Mouse (Mus musculus) megakaryocyte, embryonic 14.5 days (primary cell): ENCODE data around the gene Dscam.

Experiments used
- FLI1 ChIP-seq: IDR thresholded peaks from 2 replicates; pipeline ENCODE4 v1.6.1; 2012; ENCODE audit warnings: low read length, inconsistent platforms, mixed read lengths
- GATA1 ChIP-seq: IDR thresholded peaks from 3 replicates; pipeline ENCODE4 v1.6.1; 2012; ENCODE audit warnings: mixed read lengths, low read length, inconsistent platforms, borderline replicate concordance

DNA sequence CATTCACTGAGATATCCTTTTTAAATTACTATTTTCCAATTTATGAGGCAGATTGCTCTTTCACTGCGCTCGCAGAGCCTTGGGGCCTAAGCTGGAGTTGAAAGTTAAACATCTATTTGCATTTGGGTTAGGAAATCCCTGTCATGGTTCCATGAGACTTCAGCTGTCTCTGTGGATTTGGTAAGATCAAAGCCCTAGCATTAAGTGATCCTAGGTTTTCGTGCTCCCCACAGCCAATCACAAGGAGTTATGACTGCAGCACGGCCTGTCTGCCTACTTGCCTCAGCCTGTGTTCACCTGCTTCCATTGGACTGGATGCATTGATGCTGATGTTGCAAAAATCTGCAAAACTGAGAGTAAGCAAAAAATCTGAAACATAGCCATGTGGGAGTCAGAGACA, 198.8 kb downstream of the Dscam start:
- no peak for TF ChIP-seq GATA1
- TF ChIP-seq FLI1: no peak
